Mouse (Mus musculus) lung, postnatal 0 days (tissue): ENCODE measurements around the gene Txlnb.

Source experiments
- CTCF ChIP-seq: IDR thresholded peaks from 2 replicates; pipeline ENCODE4 v1.5.1; 2016; ENCODE audit warnings: antibody characterized with exemption, mild to moderate bottlenecking
- EP300 ChIP-seq: IDR thresholded peaks from 2 replicates; pipeline ENCODE4 v1.6.1; 2016; ENCODE audit warnings: antibody characterized with exemption, mild to moderate bottlenecking, control low read depth

GRCm38 (mm10) chr10:17795767-17796631 lies at the start of gene Txlnb:
- TF ChIP-seq CTCF (peak; percentile 39; the same call in 1 of the 2 replicates), EP300 (no peak)
